Mouse (Mus musculus): ENCODE measurements around the gene Car7.

- TF ChIP-seq CTCF (IDR thresholded peaks at IDR 0.05) (no peak), EP300 (IDR thresholded peaks at IDR 0.05) (0 out of 2 replicates have a peak, but pooled peaks have one; percentile 54)
Observed at GRCm38 (mm10) chr8:104517872-104518271, 16.6 kb upstream of the Car7 start.

All from lung, postnatal 0 days (tissue).